Mouse (Mus musculus): ENCODE measurements around the gene Dmrt1.
"Not testable (repeated sequence)": the region's sequence is repeated elsewhere in the genome, so short reads cannot be mapped to it uniquely, and the experiment has no call there.

Gene Dmrt1

DNA sequence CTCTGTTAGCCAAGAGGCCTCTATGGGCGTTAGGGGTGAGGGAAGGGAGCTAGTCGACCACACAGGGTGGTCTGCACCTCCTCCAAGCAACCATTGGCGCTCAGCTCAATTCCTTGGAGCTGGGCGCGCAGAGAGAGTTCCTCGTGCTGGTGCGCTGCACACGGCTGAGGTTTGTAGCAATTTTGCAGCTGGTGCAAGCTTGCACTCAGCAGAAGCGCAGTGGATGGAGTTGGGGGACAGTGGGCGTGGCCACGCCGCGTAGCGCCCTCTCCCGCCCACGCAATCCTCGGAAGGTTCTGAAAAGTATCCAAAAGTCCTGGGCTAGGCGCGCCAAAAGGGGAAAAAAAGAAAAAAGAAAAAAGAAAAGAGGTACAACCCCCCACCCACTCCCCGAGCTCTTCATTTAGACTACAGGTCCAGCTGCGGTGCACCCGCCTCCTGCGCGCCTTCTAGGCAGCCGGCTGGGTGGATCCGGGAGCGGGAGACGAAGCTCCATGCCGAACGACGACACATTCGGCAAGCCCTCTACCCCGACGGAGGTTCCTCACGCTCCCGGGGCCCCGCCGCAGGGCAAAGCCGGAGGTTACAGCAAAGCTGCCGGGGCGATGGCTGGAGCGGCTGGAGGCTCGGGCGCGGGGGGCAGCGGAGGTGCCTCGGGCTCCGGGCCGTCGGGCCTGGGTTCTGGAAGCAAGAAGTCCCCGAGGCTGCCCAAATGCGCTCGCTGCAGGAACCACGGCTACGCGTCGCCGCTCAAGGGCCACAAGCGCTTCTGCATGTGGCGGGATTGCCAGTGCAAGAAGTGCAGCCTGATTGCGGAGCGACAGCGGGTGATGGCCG, at the start of gene Dmrt1:
Gene Dmrt1 (plus strand): TSS at position 259 of the 837 bp plus-strand sequence.
- no peak for DNase-seq (ENCODE audit: extremely low spot score, low read depth, low spot score)

GRCm38 (mm10) chr19:25460760-25461159, 44.7 kb upstream of the Dmrt1 start:
- no peak for DNase-seq (ENCODE audit: extremely low spot score, low read depth, low spot score)

DNA sequence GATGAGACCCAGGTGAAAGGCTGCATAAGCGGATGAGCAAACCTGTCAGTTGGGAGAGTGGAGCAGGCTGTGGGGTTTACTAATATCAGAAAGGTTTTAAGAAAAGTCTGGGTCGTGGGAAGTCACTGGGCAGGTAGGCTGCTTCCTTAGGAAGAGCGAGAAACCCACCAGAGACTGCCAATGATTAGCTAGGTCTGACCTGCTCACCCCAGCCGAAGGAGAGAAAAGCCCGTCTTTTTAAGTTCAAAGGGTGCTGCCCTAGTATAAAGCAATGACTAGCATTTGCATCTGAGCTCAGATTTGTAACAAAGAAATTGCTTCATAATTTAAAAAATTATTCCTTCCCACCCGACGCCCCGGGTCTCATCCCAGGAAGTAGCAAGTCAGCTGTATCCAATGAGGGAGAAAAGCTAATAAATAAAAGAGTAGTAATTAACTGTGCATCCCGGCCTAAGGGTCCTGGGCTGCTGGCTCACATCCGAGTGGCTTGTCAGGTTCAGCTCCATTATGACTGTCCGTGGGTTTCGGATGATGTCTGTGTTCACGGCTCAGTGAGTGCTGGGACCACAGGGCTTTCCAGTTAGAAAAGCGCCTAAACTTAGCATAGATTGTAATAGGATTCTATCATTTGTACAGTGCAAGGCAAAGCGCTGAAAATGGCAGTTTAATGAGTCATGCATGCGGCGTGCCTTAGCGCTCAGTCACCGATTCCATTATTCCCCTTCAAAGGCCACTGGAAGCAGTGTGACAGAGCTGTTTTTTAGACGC, 43.7 kb upstream of the Dmrt1 start:
- DNase-seq (ENCODE audit: extremely low spot score, low read depth, low spot score): no peak

GRCm38 (mm10) chr19:25475806-25476205, 29.6 kb upstream of the Dmrt1 start:
- not testable (repeated sequence) for DNase-seq (ENCODE audit: extremely low spot score, low read depth, low spot score)

DNA sequence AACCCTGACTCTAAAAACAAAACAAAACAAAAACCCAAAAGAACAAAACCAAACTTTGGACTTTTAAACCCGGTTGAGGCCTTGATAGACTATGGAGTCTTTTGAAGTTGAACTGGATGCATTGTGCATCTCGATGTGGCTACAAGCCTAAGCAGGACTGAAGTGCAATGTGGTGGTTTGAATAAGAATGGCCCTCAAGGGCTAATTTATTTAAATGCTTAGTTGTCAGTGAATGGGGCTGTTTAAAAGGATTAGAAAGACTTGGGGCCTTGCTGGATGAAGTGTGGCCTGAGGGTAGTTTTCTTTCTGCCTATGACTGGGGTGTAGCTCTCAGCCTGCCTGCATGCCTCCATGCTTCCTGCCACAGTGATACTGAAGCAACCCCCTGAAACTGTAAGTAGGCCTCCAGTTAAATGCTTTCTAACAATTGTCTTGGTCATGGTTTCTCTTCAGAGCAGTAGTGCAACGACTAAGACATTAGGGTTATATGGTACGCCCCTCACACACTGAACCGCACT, 26.2 kb upstream of the Dmrt1 start:
- DNase-seq (ENCODE audit: extremely low spot score, low read depth, low spot score): no peak

- no peak for DNase-seq (ENCODE audit: extremely low spot score, low read depth, low spot score)
These were observed 24.6 kb upstream of the Dmrt1 start for GRCm38 (mm10) chr19:25480820-25481219.

GRCm38 (mm10) chr19:25486561-25486960, 18.9 kb upstream of the Dmrt1 start:
- no peak for DNase-seq (ENCODE audit: extremely low spot score, low read depth, low spot score)

DNA sequence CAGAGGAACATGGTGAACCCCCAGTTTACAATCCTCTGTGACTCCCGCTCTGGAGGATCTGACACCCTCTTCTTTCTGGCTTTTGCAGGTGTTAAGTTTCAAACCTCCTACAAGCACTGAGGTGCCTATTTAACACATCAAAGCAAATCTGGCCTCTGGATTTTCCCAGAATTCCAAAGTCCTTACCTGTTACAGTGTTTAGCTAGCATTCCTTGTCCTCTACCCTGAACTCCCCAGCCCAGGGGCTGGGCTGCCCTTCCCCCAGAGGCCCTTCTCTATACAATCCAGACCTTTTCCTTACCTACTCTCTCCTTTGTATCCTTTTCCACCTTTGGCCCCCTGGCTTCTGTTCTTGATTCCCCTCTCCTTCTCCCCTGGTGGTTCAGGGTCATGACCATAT, 18.1 kb upstream of the Dmrt1 start:
- no peak for DNase-seq (ENCODE audit: extremely low spot score, low read depth, low spot score)

GRCm38 (mm10) chr19:25488546-25488945, 16.9 kb upstream of the Dmrt1 start:
- no peak for DNase-seq (ENCODE audit: extremely low spot score, low read depth, low spot score)

- no peak for DNase-seq (ENCODE audit: extremely low spot score, low read depth, low spot score)
These were observed 15.9 kb upstream of the Dmrt1 start for GRCm38 (mm10) chr19:25489546-25489945.

DNA sequence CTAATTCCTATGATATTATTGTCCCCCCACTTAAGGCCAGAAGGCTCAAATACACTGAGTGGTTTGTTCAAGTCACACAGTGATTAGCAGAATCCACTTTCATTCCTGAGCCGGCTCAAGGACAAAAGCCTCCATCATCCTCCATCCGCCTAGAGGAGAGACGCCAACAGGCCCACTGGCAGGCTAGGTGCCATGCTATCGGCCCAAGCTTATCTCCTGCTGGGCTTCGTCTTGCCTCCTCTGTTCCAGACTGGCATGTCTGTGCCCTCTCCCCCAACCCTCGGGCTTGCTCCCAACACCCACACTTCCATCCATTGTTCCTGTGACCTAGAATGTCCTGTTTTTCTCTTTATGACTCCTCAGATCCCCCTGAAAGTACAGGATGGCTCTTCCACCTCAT, 8.0 kb upstream of the Dmrt1 start:
- no peak for DNase-seq (ENCODE audit: extremely low spot score, low read depth, low spot score)

GRCm38 (mm10) chr19:25504878-25505277, 540 bp upstream of the Dmrt1 start:
- DNase-seq (ENCODE audit: extremely low spot score, low read depth, low spot score): no peak

DNA sequence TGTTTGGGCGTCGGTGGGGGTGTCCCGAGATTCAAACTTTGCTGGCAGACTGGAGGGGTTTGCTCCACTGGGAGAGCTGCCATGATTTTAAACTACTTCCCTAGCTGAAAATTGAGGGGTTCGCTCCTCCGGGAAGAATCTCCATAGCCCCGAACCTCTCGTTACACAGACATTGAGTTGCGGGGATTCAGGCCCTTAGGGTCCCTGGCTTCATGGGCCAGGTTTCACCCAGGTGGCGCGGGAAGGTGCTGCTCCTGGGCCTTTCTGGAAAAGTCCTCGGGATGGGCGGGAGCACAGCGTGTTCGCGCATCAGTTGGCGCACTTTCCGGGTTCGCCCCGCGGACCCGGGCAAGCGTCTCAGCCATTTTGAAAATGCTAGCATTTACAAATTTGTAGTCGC, 1.2 kb downstream of the Dmrt1 start:
- DNase-seq (ENCODE audit: extremely low spot score, low read depth, low spot score): no peak

GRCm38 (mm10) chr19:25514986-25515530, 9.6 kb downstream of the Dmrt1 start:
- no peak for DNase-seq (ENCODE audit: extremely low spot score, low read depth, low spot score)

GRCm38 (mm10) chr19:25524156-25524555, 18.7 kb downstream of the Dmrt1 start:
- no peak for DNase-seq (ENCODE audit: extremely low spot score, low read depth, low spot score)

GRCm38 (mm10) chr19:25525726-25526125, 20.3 kb downstream of the Dmrt1 start:
- DNase-seq (ENCODE audit: extremely low spot score, low read depth, low spot score): no peak

GRCm38 (mm10) chr19:25529673-25530072, 24.3 kb downstream of the Dmrt1 start:
- no peak for DNase-seq (ENCODE audit: extremely low spot score, low read depth, low spot score)

DNA sequence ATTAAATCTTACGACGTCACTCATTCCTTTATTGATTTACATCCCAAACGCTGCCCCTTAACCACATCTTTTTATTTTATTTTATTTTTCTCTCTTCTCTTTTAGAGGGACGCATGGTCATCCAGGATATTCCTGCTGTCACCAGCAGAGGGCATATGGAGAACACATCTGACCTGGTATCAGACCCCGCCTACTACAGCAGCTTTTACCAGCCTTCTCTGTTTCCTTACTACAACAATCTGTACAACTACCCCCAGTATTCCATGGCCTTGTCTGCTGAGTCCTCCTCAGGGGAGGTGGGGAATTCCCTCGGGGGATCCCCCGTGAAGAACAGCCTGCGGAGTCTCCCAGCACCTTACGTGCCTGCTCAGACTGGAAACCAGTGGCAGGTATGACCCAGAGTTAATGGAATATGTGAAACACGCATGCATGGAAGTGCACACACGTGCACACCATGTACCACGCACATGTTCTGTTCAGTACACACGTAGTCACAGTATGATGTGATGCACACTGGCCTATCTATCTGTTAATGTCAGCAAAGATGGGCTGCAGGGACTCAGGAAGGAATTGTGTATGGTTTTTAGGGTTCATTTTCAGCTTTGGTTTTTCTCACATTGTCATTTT, 40.4 kb downstream of the Dmrt1 start:
- peak; percentile 61 for DNase-seq (ENCODE audit: extremely low spot score, low read depth, low spot score)

GRCm38 (mm10) chr19:25547086-25547643, 41.7 kb downstream of the Dmrt1 start:
- no peak for DNase-seq (ENCODE audit: extremely low spot score, low read depth, low spot score)

DNA sequence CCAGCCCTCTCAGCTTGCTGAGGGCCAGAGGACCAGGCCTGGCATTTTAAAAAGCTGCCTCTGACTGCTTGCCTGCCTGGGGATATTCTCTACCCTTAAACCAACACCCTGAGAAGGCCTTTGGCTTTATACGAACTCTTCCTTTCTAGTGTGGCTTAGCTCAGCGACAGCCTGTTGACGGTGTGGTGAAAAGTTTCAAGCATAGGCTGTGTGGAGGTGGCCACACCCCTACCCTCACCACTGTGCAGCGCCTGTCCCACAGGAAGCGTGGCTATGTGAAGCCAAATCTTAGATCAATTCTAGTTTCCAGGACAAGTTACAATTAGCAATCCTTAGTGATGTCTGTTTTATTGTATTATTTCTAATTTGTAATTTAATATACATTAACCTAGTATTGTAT, 44.9 kb downstream of the Dmrt1 start:
- no peak for DNase-seq (ENCODE audit: extremely low spot score, low read depth, low spot score)

- DNase-seq (ENCODE audit: extremely low spot score, low read depth, low spot score): no peak
These were observed 45.6 kb downstream of the Dmrt1 start for GRCm38 (mm10) chr19:25551053-25551452.

Data from hindlimb bud, embryonic 11.5 days (tissue).